In genomic region chr11:119206562-119206961, GRCm38 (mm10) we compare ENCODE assay signal across 9 mouse cellular contexts. TPM values are rescaled to one million over a fixed set of nuclear protein-coding genes. Genes with fewer than 3 reads are reported as not detected.
A peak's percentile ranks its signal among the peaks of the same experiment; 100 is the strongest.
DNase-seq lines count a peak whose midpoint lies in the region; ATAC-seq lines count a peak whose summit lies in the region.
"Had no signal": no experiment of that assay in that cellular context is flagged by ENCODE, and none has a peak within 500 bp of the region (broad histone marks: within the 10 kb centered on the region; RNA-seq: fewer than 3 reads in every experiment).

No protein-coding gene starts in this region.

- peaks cover 20% of the 10 kb centered on the region for H3K4me1 ChIP-seq in forebrain, embryonic 10.5 days
- H3K4me1 ChIP-seq in forebrain, embryonic 15.5 days: peaks cover 30% of the 10 kb centered on the region
- H3K4me1 ChIP-seq in limb, embryonic 11.5 days (ENCODE audit: control insufficient read depth, insufficient read depth, low read length): peaks cover 2% of the 10 kb centered on the region

- 31% methylated on average over 5 of the region's 5 CpGs for WGBS in forebrain, embryonic 10.5 days
- WGBS in forebrain, embryonic 15.5 days: 34% methylated on average over 5 of the region's 5 CpGs
- 47% methylated on average over 5 of the region's 5 CpGs for WGBS in limb, embryonic 11.5 days

- DNase-seq in forebrain, embryonic 10.5 days (ENCODE audit: extremely low spot score, low spot score): peak; percentile 71
- DNase-seq in ovary, postnatal 36 days (ENCODE audit: low spot score): peak; percentile 74
- DNase-seq in ovary, adult 18-20 months (ENCODE audit: low spot score): no peak
- DNase-seq in cerebellum, adult 8-10 months: peak; percentile 85
- DNase-seq in gastrocnemius, postnatal 36 days: peak; percentile 46 to 56
- peak; percentile 82 for DNase-seq in limb, embryonic 11.5 days (ENCODE audit: low spot score)
- DNase-seq in retina, embryonic 14.5 days (ENCODE audit: low spot score): peak; percentile 91

- intact Hi-C loops in gastrocnemius, postnatal 36 days (cut with DNase I): no loop called here

- H3K4me2 ChIP-seq in forebrain, embryonic 15.5 days (replicated peaks): no peak overlapping the region
- H3K4me2 ChIP-seq in limb, embryonic 11.5 days (ENCODE audit: low read depth, severe bottlenecking): no peak overlapping the region
- H3K4me2 ChIP-seq: heart, embryonic 15.5 days had no signal

- no peak overlapping the region for H3K27ac ChIP-seq in forebrain, embryonic 10.5 days
- no peak overlapping the region for H3K27ac ChIP-seq in forebrain, embryonic 15.5 days (replicated peaks)
- H3K27ac ChIP-seq in limb, embryonic 11.5 days (replicated peaks; ENCODE audit: low read depth, low read length): no peak overlapping the region
- H3K27ac ChIP-seq: heart, embryonic 15.5 days had no signal

- no peaks in the 10 kb centered on the region for H3K27me3 ChIP-seq in forebrain, embryonic 10.5 days (ENCODE audit: poor library complexity, severe bottlenecking)
- H3K27me3 ChIP-seq in forebrain, embryonic 15.5 days: no peaks in the 10 kb centered on the region
- H3K27me3 ChIP-seq in limb, embryonic 11.5 days (ENCODE audit: control insufficient read depth, insufficient read depth, low read length): no peaks in the 10 kb centered on the region
- H3K27me3 ChIP-seq: heart, embryonic 15.5 days had no signal

- H3K9me3 ChIP-seq in forebrain, embryonic 10.5 days: no peaks in the 10 kb centered on the region; the same call in 1 of the 2 replicates
- H3K9me3 ChIP-seq in forebrain, embryonic 15.5 days: no peaks in the 10 kb centered on the region
- no peaks in the 10 kb centered on the region for H3K9me3 ChIP-seq in limb, embryonic 11.5 days (ENCODE audit: control insufficient read depth, low read length)
- H3K9me3 ChIP-seq: heart, embryonic 15.5 days had no signal

- ATAC-seq in forebrain, embryonic 15.5 days (replicated peaks): no peak
- ATAC-seq in limb, embryonic 11.5 days (ENCODE audit: insufficient number of reproducible peaks, low FRiP score, low TSS enrichment, low read depth): no peak

- no peak overlapping the region for H3K9ac ChIP-seq in forebrain, embryonic 15.5 days (replicated peaks)
- no peak overlapping the region for H3K9ac ChIP-seq in limb, embryonic 11.5 days (ENCODE audit: low read length)
- H3K9ac ChIP-seq: heart, embryonic 15.5 days had no signal

- peaks cover 88% of the 10 kb centered on the region for H3K36me3 ChIP-seq in forebrain, embryonic 10.5 days (replicated peaks)
- H3K36me3 ChIP-seq in forebrain, embryonic 15.5 days: peaks cover 22% of the 10 kb centered on the region
- peaks cover 10% of the 10 kb centered on the region for H3K36me3 ChIP-seq in limb, embryonic 11.5 days (ENCODE audit: control insufficient read depth, insufficient read depth, low read length)

- H3K4me3 ChIP-seq in forebrain, embryonic 10.5 days: no peak overlapping the region
- H3K4me3 ChIP-seq in forebrain, embryonic 15.5 days: no peak overlapping the region
- no peak overlapping the region for H3K4me3 ChIP-seq in limb, embryonic 11.5 days (ENCODE audit: low read depth, low read length)
- H3K4me3 ChIP-seq: heart, embryonic 15.5 days had no signal

RNA-seq across cellular contexts. Expression of gene Tbc1d16, which starts 21.7 kb away (rescaled TPM):
- 22.5 and 22.7 TPM in 2 replicates for polyA plus RNA-seq in forebrain, embryonic 10.5 days (2016; fragmentation: Nextera tagmentation; extraction: Ambion mirVana)
- polyA plus RNA-seq in forebrain, embryonic 15.5 days (2015; fragmentation: Nextera tagmentation; extraction: Ambion mirVana): 52.4 and 54.6 TPM in 2 replicates
- total RNA-seq in gastrocnemius, postnatal 36 days (2021): 10 to 100 TPM; 19.2 to 23.2 TPM
- 10.8 TPM in 2 replicates for polyA plus RNA-seq in limb, embryonic 11.5 days (2014; fragmentation: Nextera tagmentation; extraction: Ambion mirVana)

RNA-seq across cellular contexts. Expression of gene Ccdc40, which starts 21.8 kb away (rescaled TPM):
- 23.1 and 23.6 TPM in 2 replicates for polyA plus RNA-seq in forebrain, embryonic 10.5 days (2016; fragmentation: Nextera tagmentation; extraction: Ambion mirVana)
- polyA plus RNA-seq in forebrain, embryonic 15.5 days (2015; fragmentation: Nextera tagmentation; extraction: Ambion mirVana): 12.9 and 13.7 TPM in 2 replicates
- total RNA-seq in gastrocnemius, postnatal 36 days (2021): not detected
- polyA plus RNA-seq in limb, embryonic 11.5 days (2014; fragmentation: Nextera tagmentation; extraction: Ambion mirVana): 8.9 and 10.8 TPM in 2 replicates
